Mouse (Mus musculus) liver, adult 2 months (tissue): Measurements from ENCODE around the gene Cbx4.

Experiments used
- CTCF ChIP-seq: fragments of 200-500 bp; IDR thresholded peaks from 2 replicates; pipeline ENCODE4 v1.5.1; 2011; ENCODE audit warnings: low read depth, low read length, control low read depth
- POLR2A ChIP-seq: fragments of 200-500 bp; IDR thresholded peaks from 2 replicates; pipeline ENCODE4 v1.6.1; 2011; ENCODE audit warnings: low read length, control low read depth; ENCODE audit not compliant: insufficient read depth; ENCODE audit errors: extremely low read depth

- TF ChIP-seq POLR2A = no peak
- no peak for TF ChIP-seq CTCF
These were observed 8.3 kb downstream of the Cbx4 start for GRCm38 (mm10) chr11:119077755-119078154.
